Mouse (Mus musculus): ENCODE data around the gene Rarb.

Rarb gene

GRCm38 (mm10) chr14:16525137-16525924 lies 293.6 kb downstream of the Rarb start:
- TF ChIP-seq POU5F1 (IDR thresholded peaks at IDR 0.05; ENCODE audit: borderline replicate concordance, low read length) = no peak
- TF ChIP-seq NANOG (IDR thresholded peaks at IDR 0.05; ENCODE audit: borderline replicate concordance, low read length) = no peak
- no peak for TF ChIP-seq CTCF (conservative IDR thresholded peaks at IDR 0.05; ENCODE audit: low read length)

GRCm38 (mm10) chr14:16522852-16523251 lies 296.1 kb downstream of the Rarb start:
- Histone ChIP-seq H3K4me1 (replicated peaks; ENCODE audit: low read depth, low read length) (no peaks in the 10 kb centered on the region), H3K4me3 (replicated peaks; ENCODE audit: low read length) (no peak overlapping the region), H3K36me3 (ENCODE audit: insufficient read depth, low read length) (no peaks in the 10 kb centered on the region), H3K27me3 (ENCODE audit: insufficient read depth, low read length) (no peaks in the 10 kb centered on the region), H3K9me3 (ENCODE audit: low read length) (peaks cover 6% of the 10 kb centered on the region; the same call in 1 of the 2 replicates)
- TF ChIP-seq CTCF (conservative IDR thresholded peaks at IDR 0.05; ENCODE audit: low read length) = no peak
- TF ChIP-seq POU5F1 (IDR thresholded peaks at IDR 0.05; ENCODE audit: borderline replicate concordance, low read length) = no peak
- TF ChIP-seq NANOG (IDR thresholded peaks at IDR 0.05; ENCODE audit: borderline replicate concordance, low read length) = no peak

More at GRCm38 (mm10) chr14:16525137-16525924, 293.6 kb downstream of the Rarb start:
- peaks cover 6% of the 10 kb centered on the region; the same call in 1 of the 2 replicates for H3K9me3 ChIP-seq (ENCODE audit: low read length)
- H3K27me3 ChIP-seq (ENCODE audit: insufficient read depth, low read length) = no peaks in the 10 kb centered on the region
- H3K4me1 ChIP-seq (replicated peaks; ENCODE audit: low read depth, low read length) = no peaks in the 10 kb centered on the region
- no peak overlapping the region for H3K4me3 ChIP-seq (replicated peaks; ENCODE audit: low read length)
- no peaks in the 10 kb centered on the region for H3K36me3 ChIP-seq (ENCODE audit: insufficient read depth, low read length)

- no peak for TF ChIP-seq CTCF (conservative IDR thresholded peaks at IDR 0.05; ENCODE audit: low read length)
- no peak for TF ChIP-seq NANOG (IDR thresholded peaks at IDR 0.05; ENCODE audit: borderline replicate concordance, low read length)
- TF ChIP-seq POU5F1 (IDR thresholded peaks at IDR 0.05; ENCODE audit: borderline replicate concordance, low read length) = no peak
- no peak overlapping the region for H3K4me3 ChIP-seq (replicated peaks; ENCODE audit: low read length)
- no peaks in the 10 kb centered on the region for H3K4me1 ChIP-seq (replicated peaks; ENCODE audit: low read depth, low read length)
- no peaks in the 10 kb centered on the region for H3K27me3 ChIP-seq (ENCODE audit: insufficient read depth, low read length)
- H3K9me3 ChIP-seq (ENCODE audit: low read length) = no peaks in the 10 kb centered on the region
- H3K36me3 ChIP-seq (ENCODE audit: insufficient read depth, low read length) = no peaks in the 10 kb centered on the region
Observed at GRCm38 (mm10) chr14:16519588-16520167, 299.3 kb downstream of the Rarb start.

GRCm38 (mm10) chr14:16517958-16518357 lies 301.0 kb downstream of the Rarb start:
- no peak for TF ChIP-seq CTCF (conservative IDR thresholded peaks at IDR 0.05; ENCODE audit: low read length)
- no peak for TF ChIP-seq NANOG (IDR thresholded peaks at IDR 0.05; ENCODE audit: borderline replicate concordance, low read length)
- no peak for TF ChIP-seq POU5F1 (IDR thresholded peaks at IDR 0.05; ENCODE audit: borderline replicate concordance, low read length)
- no peaks in the 10 kb centered on the region for H3K36me3 ChIP-seq (ENCODE audit: insufficient read depth, low read length)
- no peaks in the 10 kb centered on the region for H3K9me3 ChIP-seq (ENCODE audit: low read length)
- H3K27me3 ChIP-seq (ENCODE audit: insufficient read depth, low read length) = no peaks in the 10 kb centered on the region
- no peak overlapping the region for H3K4me3 ChIP-seq (replicated peaks; ENCODE audit: low read length)
- no peaks in the 10 kb centered on the region for H3K4me1 ChIP-seq (replicated peaks; ENCODE audit: low read depth, low read length)

GRCm38 (mm10) chr14:16515731-16516130 lies 303.2 kb downstream of the Rarb start:
- no peaks in the 10 kb centered on the region for H3K36me3 ChIP-seq (ENCODE audit: insufficient read depth, low read length)
- no peak overlapping the region for H3K4me3 ChIP-seq (replicated peaks; ENCODE audit: low read length)
- no peaks in the 10 kb centered on the region for H3K4me1 ChIP-seq (replicated peaks; ENCODE audit: low read depth, low read length)
- no peak for TF ChIP-seq NANOG (IDR thresholded peaks at IDR 0.05; ENCODE audit: borderline replicate concordance, low read length)
- TF ChIP-seq POU5F1 (IDR thresholded peaks at IDR 0.05; ENCODE audit: borderline replicate concordance, low read length) = no peak
- TF ChIP-seq CTCF (conservative IDR thresholded peaks at IDR 0.05; ENCODE audit: low read length) = no peak
- no peaks in the 10 kb centered on the region for H3K27me3 ChIP-seq (ENCODE audit: insufficient read depth, low read length)
- H3K9me3 ChIP-seq (ENCODE audit: low read length) = no peaks in the 10 kb centered on the region

- H3K4me1 ChIP-seq (replicated peaks; ENCODE audit: low read depth, low read length) = no peaks in the 10 kb centered on the region
- no peaks in the 10 kb centered on the region for H3K27me3 ChIP-seq (ENCODE audit: insufficient read depth, low read length)
- no peak for TF ChIP-seq POU5F1 (IDR thresholded peaks at IDR 0.05; ENCODE audit: borderline replicate concordance, low read length)
- TF ChIP-seq CTCF (conservative IDR thresholded peaks at IDR 0.05; ENCODE audit: low read length) = no peak
- TF ChIP-seq NANOG (IDR thresholded peaks at IDR 0.05; ENCODE audit: borderline replicate concordance, low read length) = no peak
- no peaks in the 10 kb centered on the region for H3K9me3 ChIP-seq (ENCODE audit: low read length)
- no peaks in the 10 kb centered on the region for H3K36me3 ChIP-seq (ENCODE audit: insufficient read depth, low read length)
- H3K4me3 ChIP-seq (replicated peaks; ENCODE audit: low read length) = no peak overlapping the region
Observed at GRCm38 (mm10) chr14:16510574-16510973, 308.4 kb downstream of the Rarb start.

GRCm38 (mm10) chr14:16509825-16510224 lies 309.1 kb downstream of the Rarb start:
- H3K9me3 ChIP-seq (ENCODE audit: low read length) = no peaks in the 10 kb centered on the region
- no peaks in the 10 kb centered on the region for H3K36me3 ChIP-seq (ENCODE audit: insufficient read depth, low read length)
- no peak overlapping the region for H3K4me3 ChIP-seq (replicated peaks; ENCODE audit: low read length)
- TF ChIP-seq CTCF (conservative IDR thresholded peaks at IDR 0.05; ENCODE audit: low read length) = no peak
- no peak for TF ChIP-seq POU5F1 (IDR thresholded peaks at IDR 0.05; ENCODE audit: borderline replicate concordance, low read length)
- TF ChIP-seq NANOG (IDR thresholded peaks at IDR 0.05; ENCODE audit: borderline replicate concordance, low read length) = no peak
- H3K4me1 ChIP-seq (replicated peaks; ENCODE audit: low read depth, low read length) = no peaks in the 10 kb centered on the region
- no peaks in the 10 kb centered on the region for H3K27me3 ChIP-seq (ENCODE audit: insufficient read depth, low read length)

GRCm38 (mm10) chr14:16508760-16509159 lies 310.2 kb downstream of the Rarb start:
- no peaks in the 10 kb centered on the region for H3K4me1 ChIP-seq (replicated peaks; ENCODE audit: low read depth, low read length)
- TF ChIP-seq POU5F1 (IDR thresholded peaks at IDR 0.05; ENCODE audit: borderline replicate concordance, low read length) (no peak), NANOG (IDR thresholded peaks at IDR 0.05; ENCODE audit: borderline replicate concordance, low read length) (no peak), CTCF (conservative IDR thresholded peaks at IDR 0.05; ENCODE audit: low read length) (no peak)
- no peaks in the 10 kb centered on the region for H3K36me3 ChIP-seq (ENCODE audit: insufficient read depth, low read length)
- H3K9me3 ChIP-seq (ENCODE audit: low read length) = no peaks in the 10 kb centered on the region
- H3K4me3 ChIP-seq (replicated peaks; ENCODE audit: low read length) = no peak overlapping the region
- H3K27me3 ChIP-seq (ENCODE audit: insufficient read depth, low read length) = no peaks in the 10 kb centered on the region
